Mouse (Mus musculus): ENCODE measurements around the gene Ung.

DNA sequence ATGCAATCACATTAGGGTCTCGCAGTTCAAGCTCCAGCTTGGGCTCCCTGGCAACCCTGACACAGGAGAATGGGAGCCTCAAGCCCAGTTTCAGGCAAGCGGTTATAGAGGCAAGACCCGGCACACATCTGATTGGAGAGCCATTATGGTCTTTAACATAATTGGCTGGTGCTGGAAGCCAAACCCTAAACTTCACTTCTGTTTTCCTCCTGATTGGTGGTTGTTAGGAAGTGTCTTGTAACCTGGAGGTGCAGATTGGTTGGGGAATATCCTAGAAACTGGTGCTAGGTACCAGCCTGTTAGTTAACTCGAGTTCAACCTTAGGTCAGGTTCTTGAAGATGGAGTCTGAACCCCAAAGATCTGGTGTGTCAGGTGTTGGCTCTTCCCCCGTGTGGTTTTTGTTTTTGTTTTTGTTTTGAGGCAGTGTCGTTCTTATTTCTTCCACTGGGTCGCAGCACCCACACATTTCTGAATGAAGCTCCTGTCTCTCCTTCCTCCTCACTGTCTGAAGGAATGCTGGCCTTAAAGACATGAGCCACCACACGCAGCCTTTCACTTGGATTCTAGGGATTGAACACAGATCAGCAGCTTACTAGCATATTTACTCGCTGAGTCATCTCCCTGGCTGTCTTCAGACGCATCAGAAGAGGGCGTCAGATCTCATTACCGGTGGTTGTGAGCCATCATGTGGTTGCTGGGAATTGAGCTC lies 32.1 kb downstream of the Ung start:
- TF ChIP-seq CTCF (IDR thresholded peaks at IDR 0.05; ENCODE audit: low read depth) (no peak), EP300 (IDR thresholded peaks at IDR 0.05; ENCODE audit: low read depth) (no peak)
